Mouse (Mus musculus): ENCODE measurements around the gene Necab2.

Necab2 gene

DNA sequence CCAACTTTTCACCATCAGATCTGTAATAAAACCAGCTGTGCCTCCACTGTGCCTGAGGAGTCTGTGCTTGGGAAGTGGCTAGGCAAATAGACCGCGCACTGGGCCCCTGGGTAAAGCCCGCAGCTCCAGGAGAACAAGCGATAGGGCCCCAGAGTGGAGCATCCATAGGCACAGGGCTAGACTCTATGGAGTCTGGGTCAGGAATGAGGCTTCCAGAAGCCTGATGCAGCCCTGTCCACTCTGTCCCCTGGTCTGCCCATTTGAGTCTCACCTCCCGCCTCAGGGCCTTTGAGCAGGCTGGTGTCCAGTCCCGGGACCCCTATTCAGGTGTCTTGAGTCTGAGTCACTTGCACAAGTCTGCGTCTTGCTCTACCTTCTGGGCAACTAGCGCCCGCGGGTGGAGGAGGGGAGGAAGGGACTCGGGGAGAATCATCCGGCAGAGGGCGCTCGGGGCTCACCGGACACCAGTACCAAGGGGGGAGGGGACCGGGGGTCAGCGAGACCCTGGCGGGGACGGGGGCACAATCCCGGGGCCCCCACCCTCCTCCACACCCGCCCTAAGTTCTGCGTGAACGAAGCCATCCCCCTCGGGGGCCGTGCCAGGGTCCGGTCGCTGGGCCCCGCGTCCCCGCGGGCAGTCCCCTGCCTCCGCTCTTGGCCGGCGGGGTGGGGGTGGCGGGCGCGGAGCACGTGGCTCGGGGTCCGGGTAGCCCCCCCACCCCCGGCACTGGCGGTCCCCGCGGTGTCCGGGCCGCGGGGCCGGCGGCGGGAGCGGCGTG lies at the start of gene Necab2:
Gene Necab2, plus strand, starts transcription at position 509 of the 779 bp plus-strand sequence.
- peak; percentile 42 for DNase-seq (ENCODE audit: low spot score)

DNA sequence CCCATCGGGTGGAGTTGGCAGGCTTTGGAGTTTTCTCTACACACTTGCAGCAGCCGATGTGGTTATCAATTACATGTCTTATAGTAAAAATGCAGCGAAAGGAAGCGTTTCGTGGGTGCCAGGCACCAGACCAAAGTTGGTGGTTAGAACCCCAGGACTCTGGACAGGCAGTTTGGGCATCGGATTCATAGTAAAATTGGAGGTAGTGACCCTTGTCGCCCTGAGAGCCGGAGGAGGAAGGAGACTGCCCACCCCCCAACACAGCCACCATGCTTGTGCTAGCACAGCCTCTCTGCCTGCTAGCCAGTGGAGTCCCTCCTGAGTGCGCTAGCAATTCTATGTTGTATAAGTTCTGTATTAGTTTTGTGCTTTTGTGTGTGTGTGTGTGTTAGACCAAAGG lies 48.0 kb upstream of the Necab2 start:
- no peak for DNase-seq (ENCODE audit: low spot score)

DNA sequence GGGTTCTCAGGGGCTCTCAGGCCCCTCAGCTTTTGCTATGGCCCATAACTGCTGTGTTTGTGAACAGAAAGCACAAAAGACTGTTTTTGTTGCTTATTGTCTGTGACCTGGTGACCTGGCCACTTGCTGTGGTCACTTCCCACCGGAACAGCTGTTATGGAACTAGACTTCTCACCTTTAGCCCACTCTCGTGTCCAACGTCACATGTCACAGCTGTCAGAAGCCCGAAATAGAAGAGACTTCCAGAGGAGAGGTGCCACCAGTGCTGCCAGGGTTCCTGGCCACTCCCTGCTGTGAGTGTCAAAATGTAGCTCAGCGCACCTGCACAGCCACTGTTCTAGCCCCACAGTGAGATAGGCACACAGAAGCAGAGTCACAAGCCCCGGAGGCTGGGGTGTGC lies 47.3 kb upstream of the Necab2 start:
- DNase-seq (ENCODE audit: low spot score), result peak; percentile 59

DNA sequence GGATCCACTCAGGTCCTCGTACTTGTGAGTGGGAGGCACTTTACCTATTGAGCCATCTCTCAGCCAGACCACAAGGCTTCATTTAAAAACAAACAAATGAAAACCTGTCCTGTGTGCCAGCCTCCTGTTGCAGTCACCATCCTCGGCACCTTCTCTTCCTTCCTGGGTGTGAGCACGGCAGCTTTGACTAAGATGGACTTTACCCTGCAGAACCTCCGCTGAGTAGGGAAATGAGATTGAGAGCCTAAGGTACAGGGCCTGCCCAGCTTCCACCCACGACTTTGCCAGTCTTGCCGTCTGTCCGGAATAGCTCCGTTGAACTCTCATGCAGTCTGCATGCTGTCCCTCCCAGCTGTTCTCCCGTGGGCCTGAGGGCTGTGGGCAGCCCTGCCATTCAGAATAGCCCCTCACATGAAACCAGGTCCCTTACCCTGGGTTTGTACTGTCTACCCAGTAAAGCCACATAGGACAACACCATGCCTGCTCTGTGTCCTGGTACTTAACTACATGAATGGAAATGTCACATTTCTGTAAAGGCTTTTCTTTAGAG lies 46.3 kb upstream of the Necab2 start:
- no peak for DNase-seq (ENCODE audit: low spot score)

DNA sequence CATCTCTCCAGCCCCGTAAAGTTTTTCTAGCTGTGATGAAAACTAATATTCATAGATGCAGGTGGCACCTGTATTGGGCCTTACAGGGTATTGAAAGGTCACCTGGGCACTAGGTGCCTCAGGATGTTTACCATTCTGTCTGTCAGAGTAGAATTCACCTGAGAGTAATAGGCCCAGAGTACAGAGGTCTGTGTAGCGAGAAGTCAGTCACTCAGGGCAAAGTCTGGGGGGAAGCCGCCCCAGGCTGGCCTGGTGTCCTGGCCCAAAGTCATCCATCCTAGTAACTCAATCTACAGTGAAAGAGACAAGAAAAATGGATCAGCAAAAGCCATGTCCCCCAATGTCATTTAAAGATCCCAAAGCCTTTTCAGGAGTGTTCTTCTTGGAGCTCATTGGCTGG lies 45.6 kb upstream of the Necab2 start:
- DNase-seq (ENCODE audit: low spot score), result no peak

DNA sequence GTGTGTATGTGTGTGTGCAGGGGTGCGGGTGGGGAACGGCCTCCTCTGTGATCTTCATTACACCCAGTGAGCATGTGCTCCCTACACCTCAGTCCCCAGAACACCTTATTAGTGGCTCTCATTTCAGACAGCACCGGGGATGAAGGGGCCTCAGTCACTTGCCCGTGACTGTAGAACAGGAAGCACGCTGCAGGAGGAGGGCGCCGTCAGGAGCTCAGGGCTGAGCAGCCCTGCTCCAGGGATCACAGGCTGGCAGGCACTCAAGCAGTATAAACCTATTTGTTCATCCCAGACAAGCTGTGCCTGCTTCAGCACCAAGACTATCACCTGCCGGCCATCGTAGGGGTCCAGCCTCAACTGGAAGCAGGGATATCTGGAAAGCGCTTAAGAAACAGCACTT lies 42.6 kb upstream of the Necab2 start:
- no peak for DNase-seq (ENCODE audit: low spot score)

DNA sequence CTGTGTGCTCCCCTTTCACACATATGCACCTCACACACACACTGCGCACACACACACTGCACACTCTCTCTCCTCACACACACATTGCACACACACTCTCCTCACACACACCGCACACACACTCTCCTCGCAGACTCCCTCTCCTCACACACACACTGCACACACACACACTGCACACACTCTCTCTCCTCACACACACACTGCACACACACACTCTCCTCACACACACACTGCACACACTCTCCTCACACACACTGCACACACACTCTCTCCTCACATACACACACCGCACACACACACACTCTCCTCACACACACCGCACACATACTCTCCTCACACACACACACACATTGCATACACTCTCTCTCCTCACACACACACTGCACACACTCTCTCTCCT lies 41.9 kb upstream of the Necab2 start:
- no peak for DNase-seq (ENCODE audit: low spot score)

DNA sequence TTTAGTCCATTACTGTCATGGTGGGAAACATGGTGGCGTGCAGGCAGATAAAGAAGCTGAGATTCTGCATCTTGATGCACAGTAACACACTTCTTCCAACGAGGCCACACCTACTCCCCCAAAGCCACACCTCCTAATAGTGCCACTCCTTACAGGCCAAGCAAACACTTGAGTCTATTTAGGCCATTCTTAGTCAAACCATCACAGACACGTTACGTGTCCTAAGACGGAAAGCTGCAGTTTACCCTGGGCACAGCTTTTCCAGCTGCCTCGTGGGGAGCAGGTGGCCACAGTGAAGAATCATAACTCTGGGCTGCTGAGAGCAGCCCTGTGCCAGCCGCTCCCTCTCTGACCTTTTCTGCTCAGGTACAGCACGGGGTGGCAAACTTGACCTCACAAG lies 38.2 kb upstream of the Necab2 start:
- no peak for DNase-seq (ENCODE audit: low spot score)

DNA sequence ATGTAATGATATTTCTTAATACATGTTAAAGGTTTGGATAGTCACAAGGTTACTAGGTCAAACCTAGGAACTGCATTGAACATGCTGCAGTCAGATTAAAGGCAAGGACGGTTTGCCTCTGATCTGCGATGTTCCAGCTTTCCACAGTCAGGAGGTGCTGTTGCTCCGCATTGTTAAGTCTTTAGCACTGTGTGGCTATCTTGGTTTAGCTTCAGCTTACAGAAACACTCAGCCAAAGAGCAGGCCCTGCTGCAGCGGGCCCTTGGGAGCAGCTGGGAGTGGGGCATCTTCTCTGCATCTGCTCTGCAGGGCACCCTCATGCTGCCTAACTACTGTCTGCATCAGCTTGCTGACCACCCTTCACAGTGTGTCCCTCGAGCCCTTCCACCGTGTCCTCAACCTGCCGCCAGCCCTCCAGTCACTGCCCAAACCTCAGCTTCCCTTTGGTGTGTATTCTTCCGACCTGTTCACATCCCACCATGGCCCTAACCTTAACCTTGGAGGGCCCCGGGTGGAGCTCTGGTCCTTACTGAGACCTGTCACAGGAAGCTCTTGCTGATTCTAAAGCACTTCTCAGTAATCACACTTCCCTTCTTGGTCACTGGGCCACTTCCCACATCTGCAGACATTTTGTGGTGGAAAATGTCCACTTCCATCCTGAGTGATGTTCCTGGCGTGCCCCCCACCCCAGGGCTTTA lies 34.3 kb upstream of the Necab2 start:
- peak; percentile 37 for DNase-seq (ENCODE audit: low spot score)

DNA sequence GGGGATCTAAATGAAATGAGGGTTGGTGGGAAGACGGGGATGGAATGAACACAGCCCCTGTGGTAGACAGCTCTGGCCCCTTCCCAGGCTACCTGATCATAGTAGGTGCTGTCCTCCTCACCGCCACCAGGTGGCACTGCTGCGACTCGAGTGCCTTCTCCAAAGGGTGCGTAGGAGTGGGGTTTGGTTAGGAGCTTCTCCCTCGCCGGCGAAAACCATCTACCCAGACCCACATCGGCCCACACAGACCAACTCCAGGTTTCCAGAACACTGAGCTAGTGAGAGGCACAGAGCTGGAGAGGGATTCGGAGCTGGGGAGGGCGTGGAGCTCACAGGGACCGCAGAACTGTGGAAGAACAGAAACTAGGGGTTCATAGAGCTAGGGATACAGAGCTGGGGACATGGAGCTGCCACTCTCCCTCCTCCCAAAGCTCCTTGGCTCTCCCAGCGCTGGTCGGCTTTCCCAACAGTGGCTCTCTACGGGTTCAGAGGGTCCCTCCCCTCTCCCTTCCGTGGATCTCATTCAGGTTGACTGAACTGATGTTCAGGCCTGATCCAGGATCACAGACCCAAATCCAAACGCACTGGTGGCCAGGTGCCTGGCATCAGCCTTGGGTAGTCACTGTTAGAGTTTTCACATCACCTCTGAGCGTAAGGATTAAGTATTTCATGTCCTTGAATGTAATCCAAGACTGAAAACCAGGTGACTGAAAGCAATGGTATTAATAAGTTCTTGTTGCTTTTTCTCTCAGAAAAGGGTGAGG lies 33.6 kb upstream of the Necab2 start:
- peak; percentile 72 for DNase-seq (ENCODE audit: low spot score)

DNA sequence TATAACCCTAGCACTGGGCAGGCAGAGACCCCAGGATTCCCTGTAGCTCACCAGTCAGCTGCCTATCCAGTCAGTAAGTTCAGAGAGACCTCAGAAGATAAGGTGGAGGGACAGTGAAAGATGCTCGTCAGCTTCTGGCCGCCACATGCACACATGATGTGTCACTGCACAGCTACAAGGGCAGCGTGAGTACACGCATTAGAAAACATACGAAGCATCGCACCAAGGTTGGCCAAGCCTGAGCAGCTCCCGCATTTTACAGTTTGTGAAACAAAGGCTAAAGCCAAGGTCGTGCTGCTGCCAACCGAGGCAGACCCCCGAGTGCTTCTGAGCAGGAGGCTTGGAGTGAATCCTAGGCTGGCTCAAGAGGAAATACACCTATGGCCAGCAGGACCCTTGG lies 32.9 kb upstream of the Necab2 start:
- DNase-seq (ENCODE audit: low spot score), result no peak

DNA sequence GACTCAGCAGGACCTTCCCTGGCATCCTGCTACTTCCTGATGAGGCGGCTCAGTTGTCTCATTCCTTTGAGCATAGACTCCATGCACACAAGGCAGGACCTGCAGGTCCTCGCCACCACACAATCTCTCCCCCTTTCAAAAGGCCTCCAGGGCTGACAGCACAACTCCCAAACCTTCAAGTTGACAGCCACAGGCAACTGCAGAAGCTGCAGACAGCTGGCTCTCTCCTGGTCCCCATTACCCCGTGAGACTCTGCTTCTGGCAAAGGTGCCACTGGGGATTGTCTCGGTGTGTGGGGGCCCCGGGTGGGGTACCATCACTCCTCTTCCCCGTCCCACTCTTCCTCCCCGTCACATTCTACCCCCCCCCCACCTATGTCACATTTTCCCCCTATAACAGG lies 26.2 kb upstream of the Necab2 start:
- no peak for DNase-seq (ENCODE audit: low spot score)

DNA sequence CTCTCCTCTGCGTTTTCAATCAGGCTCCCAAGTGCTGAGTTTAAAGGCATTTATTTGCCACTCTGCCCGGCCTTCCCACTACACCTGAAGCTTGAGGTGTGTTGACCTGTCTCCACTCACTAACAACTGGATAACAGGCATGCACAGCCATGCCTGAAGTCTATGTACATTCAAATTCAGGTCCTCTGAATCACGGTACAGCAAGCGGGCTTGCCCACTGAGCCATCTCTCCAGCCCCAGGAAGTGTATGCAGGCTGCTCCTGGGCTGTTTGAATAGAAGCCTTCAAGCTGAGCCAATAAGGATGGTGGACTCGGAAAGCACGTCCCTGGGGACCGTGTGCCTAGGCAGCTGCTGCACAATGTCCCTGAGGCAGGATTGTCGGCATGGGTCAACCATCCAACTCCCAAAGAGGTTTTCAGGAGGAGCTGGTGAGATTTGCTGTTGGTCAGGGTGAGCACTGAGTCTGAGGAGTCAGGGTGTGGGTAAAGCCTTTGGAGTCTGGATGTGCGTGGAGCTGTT lies 24.9 kb upstream of the Necab2 start:
- DNase-seq (ENCODE audit: low spot score), result no peak

DNA sequence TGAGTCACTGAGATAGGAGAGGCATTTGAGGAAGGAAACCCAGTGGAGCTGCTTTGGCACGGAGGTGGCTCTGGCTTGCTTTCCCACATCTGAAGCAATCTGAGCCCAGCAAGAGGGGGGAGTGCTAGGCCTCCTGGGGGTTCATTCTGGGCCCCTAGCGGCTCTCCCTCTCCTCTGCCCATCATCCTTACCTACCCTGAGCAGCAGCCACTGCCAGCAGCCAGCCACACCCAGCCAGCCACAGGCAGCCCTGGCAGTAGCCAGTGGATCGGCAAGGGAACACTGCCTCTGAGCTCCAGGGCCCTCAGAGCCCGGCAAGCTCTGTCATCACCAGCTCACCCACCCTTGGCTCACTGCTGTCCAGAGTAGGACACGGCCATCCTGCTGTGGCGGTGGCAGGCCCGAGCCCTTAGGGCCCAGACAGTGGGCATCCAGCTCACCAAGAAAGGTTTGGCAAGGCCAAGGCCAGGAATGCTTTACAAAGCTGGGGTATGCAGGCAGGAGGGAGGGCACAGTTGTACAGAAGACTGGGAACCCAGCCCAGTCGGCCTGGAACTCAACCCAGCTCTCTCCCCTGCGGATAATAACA lies 24.3 kb upstream of the Necab2 start:
- DNase-seq (ENCODE audit: low spot score), result peak; percentile 56

DNA sequence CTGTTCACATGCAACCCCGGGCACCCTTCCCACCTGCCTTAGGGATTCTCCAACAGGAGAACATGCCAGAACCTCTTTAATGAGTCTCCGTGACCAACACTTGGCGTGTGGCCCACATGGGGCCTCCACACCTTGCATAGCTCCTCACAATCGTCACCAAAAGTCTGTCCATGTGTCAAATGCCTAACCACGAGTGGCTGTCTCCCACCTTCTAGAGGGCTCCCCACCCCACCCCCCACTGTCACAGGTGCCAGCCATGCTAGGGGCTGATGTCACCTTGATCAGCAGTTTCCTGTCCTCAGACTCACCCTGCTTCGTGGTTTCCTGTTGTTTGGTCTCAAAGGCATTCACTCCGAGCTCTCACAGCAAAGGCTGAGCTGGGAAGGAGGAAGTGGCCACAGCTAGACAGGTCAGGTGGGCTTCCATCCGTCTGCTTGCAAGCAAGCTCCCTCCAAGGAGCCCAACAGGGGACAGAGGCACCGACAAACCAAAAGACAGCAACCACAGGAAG lies 22.8 kb upstream of the Necab2 start:
- no peak for DNase-seq (ENCODE audit: low spot score)

DNA sequence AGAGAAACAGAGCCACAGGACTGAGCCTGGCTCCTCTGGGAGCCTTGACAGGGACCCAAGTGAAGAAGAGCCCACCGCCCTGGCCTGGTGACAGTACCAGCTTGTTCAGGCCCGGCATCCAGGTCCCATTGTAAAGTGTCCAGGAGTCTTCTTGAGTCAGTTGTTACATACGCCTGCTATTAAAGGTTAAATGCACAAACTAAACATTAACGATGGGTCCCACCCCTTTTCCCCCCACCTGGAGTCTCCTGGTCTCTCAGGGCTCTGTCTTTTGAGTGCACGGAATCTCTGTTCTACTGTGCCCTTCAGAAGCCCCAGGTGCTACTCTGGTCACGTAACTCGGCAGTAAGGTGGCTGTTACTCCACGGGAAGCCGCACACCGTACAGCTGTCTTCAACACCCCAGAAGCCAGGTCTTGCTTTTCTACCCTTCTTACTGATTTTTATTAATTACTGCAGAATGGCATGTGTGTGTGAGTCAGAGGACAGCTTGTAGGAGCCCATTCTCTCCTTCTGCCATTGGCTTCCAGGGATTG lies 22.3 kb upstream of the Necab2 start:
- no peak for DNase-seq (ENCODE audit: low spot score)

DNA sequence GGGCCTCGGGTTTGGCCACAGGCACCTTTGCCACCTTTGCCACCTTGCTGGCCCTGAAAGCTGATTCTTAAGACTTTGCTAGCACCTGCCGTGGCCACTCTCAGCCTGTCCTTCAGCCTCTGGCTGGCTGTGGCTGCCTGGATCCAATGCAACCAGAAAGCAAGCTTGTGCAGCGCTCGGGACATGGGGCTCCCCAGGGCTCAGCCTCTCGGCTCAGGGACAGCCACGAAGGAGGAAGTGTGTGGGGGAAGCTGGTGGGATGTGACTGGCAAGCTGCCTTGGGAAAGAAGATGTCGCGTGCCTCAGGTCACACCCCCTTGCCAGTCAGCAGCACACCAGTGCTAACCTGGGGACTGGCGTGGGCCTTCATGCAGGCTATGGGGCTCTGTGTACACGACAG lies 21.8 kb upstream of the Necab2 start:
- DNase-seq (ENCODE audit: low spot score), result no peak

DNA sequence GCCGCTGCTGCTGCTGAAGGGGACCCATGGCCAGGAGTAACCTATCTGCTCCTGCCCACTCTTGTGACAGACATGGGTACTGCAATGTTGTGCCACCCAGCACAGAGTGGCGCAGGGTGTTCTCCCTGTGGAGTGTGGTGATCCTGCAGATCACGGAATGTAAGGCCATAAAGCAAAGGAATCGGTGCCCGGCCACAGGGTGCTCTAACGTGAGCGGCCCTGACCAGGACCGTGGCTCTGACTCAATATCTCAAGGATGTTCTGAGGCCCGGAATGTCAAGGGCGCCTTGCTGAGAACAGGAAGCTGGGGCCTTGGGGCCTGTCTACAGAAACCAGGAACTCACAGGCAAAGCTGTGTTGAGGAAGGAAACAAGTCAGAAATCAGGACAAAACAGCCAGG lies 21.0 kb upstream of the Necab2 start:
- no peak for DNase-seq (ENCODE audit: low spot score)

DNA sequence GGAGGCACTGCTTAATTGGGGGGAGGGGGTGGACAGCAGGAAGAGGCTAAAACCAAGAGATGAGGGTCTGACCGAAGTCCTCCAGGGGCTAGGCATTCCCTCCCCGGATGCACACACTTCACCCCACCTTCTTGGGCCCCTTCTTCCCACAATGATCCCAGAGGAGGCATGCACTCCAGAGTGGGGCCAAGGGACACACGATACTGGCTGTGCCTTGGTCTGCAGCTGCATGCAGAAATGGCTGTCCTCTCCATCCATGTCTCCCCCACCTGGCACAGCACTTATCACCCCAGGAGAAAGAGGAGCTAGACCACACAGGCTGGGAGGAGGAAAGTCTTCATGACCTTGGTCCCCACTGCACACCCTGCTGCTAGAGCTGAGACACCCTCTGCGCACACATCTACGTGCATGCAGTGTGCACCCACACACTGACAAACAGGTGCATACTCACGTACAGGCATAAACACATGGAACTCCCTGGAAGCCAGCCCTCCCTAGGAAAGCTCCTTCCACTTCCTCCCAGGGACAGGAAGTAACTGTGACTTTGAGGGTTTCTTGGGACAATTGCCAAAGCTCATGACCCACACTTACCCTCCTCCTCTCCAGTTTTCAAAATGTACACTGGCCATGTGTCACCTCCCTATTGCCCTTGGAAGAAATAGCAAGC lies 20.3 kb upstream of the Necab2 start:
- DNase-seq (ENCODE audit: low spot score), result no peak

DNA sequence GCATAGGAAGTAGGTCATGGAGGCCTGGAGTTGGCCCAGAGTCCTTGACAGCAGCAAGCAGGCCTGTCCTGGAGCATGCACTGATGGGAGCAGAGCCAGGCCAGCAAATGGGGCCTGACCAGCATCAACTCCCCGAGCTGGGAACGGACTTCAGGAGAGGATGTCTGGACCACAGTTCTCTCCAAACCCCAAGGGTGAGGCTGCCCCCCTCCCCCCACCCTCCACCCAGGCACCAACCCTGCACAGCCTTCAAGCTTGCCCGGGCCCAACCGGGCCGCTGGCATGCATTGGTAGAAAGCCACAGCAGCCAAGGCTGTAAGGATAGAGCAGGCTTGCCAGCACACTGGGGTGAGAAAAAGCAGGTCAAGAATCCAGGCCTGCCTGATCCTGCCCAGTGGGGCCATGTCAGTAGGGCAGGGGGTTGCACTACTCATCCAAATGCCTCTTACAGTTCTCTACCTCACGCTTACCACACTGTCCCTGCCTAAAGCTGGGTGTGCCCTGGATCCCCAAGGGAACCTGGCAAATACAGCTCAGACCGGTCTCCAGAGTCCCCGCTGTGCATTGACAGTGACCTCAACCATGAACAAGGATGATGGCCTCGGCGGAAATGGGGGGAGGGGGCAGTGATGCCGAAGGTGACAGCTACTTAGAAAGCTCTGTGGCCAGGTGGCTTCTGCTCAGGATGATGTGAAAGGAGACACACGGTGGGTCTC lies 18.7 kb upstream of the Necab2 start:
- DNase-seq (ENCODE audit: low spot score), result peak; percentile 83

Data from adipocyte (in vitro differentiated cells).